Mouse (Mus musculus) midbrain, embryonic 13.5 days (tissue): ENCODE results near the gene Vmn1r44. TPM values are rescaled to one million over a fixed set of nuclear protein-coding genes. Genes with fewer than 3 reads are reported as not detected.
"Not testable (repeated sequence)": the region's sequence is repeated elsewhere in the genome, so short reads cannot be mapped to it uniquely, and the experiment has no call there.

ENCODE experiments used
- ATAC-seq: fragments of 200-750 bp; cut with Nextera tagmentation; 2 replicates; pipeline ENCODE4 v1.8.0; 2017; ENCODE audit warnings: mild to moderate bottlenecking, moderate TSS enrichment, moderate library complexity
- H3K27ac ChIP-seq: fragments of 300-500 bp; sonication (generic); 2 replicates; pipeline ENCODE4 v1.5.1; 2015; ENCODE audit warnings: inconsistent platforms, mild to moderate bottlenecking, moderate library complexity
- H3K27me3 ChIP-seq: fragments of 300-500 bp; sonication (generic); 2 replicates; pipeline ENCODE4 v1.6.1; 2015; ENCODE audit warnings: mild to moderate bottlenecking, inconsistent platforms
- H3K36me3 ChIP-seq: fragments of 300-500 bp; sonication (generic); 2 replicates; pipeline ENCODE4 v1.6.1; 2015; ENCODE audit warnings: mild to moderate bottlenecking, inconsistent platforms
- H3K4me1 ChIP-seq: fragments of 300-500 bp; sonication (generic); replicated peaks from 2 replicates; pipeline ENCODE4 v1.6.1; 2015; ENCODE audit warnings: inconsistent platforms
- H3K4me2 ChIP-seq: fragments of 300-500 bp; sonication (generic); replicated peaks from 2 replicates; pipeline ENCODE4 v1.6.1; 2015; ENCODE audit warnings: moderate library complexity, mild to moderate bottlenecking, inconsistent platforms
- H3K4me3 ChIP-seq: fragments of 300-500 bp; sonication (generic); replicated peaks from 2 replicates; pipeline ENCODE4 v1.5.1; 2015; ENCODE audit warnings: mild to moderate bottlenecking, inconsistent platforms
- H3K9ac ChIP-seq: fragments of 300-500 bp; sonication (generic); replicated peaks from 2 replicates; pipeline ENCODE4 v1.6.1; 2015; ENCODE audit warnings: mild to moderate bottlenecking, inconsistent platforms
- H3K9me3 ChIP-seq: fragments of 300-500 bp; sonication (generic); 2 replicates; pipeline ENCODE4 v1.6.1; 2016; ENCODE audit warnings: mild to moderate bottlenecking, inconsistent platforms
- WGBS: fragments of 180-500 bp; shearing (Covaris S2); methylation state at CpG from one replicate; pipeline ENCODE4 v1.1.7; 2015; 5-methylcytosine and 5-hydroxymethylcytosine counted together
- polyA plus RNA-seq: library from polyadenylated mRNA; unstranded; fragments of >200 nt; fragmentation: Nextera tagmentation; extraction: Ambion mirVana; gene quantifications from 2 replicates; pipeline ENCODE4 v1.2.1, GENCODE M21; 2015

The Vmn1r44 gene
- not detected in 2 replicates for polyA plus RNA-seq

DNA sequence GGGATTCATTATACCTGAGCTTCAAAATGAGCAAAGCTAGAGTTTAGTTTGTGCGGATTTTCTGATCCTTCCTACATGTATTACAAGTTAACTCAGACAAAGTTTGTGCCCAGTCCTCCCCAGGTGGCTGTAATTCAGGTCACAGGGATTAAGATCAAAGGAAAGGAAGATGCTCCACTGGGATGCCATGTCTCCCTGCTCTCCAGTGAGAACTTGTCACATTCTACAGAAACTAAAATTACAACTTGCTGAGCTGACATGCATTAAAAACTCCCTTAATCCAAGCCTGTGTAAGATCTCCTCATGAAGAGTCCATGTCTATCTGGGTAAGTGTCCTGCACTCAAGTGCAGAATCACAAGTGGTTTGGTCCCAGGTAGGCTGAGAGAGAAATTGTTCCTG, at the start of gene Vmn1r44:
Gene Vmn1r44 (plus strand): TSS at position 301 of the 400 bp plus-strand sequence.
- 76% methylated on average over 1 of the region's 1 CpGs for WGBS
- Histone ChIP-seq H3K4me1 (no peaks in the 10 kb centered on the region), H3K27me3 (no peaks in the 10 kb centered on the region), H3K36me3 (no peaks in the 10 kb centered on the region), H3K9ac (no peak within 1 kb of the TSS), H3K9me3 (no peaks in the 10 kb centered on the region), H3K4me3 (no peak within 1 kb of the TSS), H3K4me2 (no peak within 1 kb of the TSS), H3K27ac (no peak within 1 kb of the TSS)
- ATAC-seq, result no peak

DNA sequence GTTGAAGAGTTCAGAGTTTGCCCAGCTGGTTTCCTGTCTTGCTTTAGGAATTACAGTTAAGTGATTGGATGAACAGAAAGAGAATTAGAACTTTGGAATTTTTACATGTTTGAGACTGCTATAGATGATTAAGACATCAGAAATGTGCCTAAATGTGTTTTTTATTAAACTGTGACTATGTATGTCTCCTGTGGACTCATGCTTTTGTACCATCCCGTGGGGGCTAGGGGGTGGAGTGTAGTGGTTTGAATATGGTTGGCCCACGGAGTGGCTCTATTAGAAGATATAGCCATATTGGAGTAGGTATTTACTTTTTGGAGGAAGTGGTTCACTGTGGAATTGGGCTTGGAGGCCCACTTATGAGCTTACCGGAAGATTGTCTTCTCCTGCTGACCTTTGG, 25.9 kb upstream of the Vmn1r44 start:
- 80% methylated on average over 3 of the region's 3 CpGs for WGBS
- ATAC-seq, result no peak
- Histone ChIP-seq H3K27ac (no peak overlapping the region), H3K9ac (no peak overlapping the region), H3K4me1 (no peaks in the 10 kb centered on the region), H3K4me3 (no peak overlapping the region), H3K36me3 (no peaks in the 10 kb centered on the region), H3K27me3 (no peaks in the 10 kb centered on the region), H3K4me2 (no peak overlapping the region), H3K9me3 (0 out of 2 replicates have a peak, but pooled peaks cover 10% of the 10 kb centered on the region)

DNA sequence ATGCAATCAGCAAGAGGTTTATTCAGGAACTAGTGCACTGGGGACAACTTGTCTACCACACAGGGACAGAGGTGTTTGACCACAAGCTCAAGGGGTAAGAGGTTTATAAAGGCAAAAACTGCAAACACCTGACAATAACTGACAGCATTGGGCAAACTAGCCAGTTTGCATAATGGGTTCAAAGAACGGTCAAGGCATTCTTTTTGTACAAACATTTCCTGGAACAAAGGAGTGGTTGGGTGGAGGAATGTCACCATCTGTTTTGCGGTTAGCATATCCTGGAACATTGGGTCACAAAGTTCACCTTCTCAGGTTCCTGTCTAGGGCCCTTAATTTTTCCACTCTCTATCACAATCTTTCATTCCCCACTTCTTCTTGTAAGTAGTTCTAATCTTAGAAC, 23.6 kb upstream of the Vmn1r44 start:
- no peak for ATAC-seq
- Histone ChIP-seq H3K27ac (no peak overlapping the region), H3K36me3 (no peaks in the 10 kb centered on the region), H3K4me1 (no peaks in the 10 kb centered on the region), H3K4me2 (no peak overlapping the region), H3K4me3 (no peak overlapping the region), H3K9ac (no peak overlapping the region), H3K9me3 (peaks cover 23% of the 10 kb centered on the region; the same call in 1 of the 2 replicates), H3K27me3 (no peaks in the 10 kb centered on the region)
- WGBS, result 84% methylated on average over 2 of the region's 2 CpGs

DNA sequence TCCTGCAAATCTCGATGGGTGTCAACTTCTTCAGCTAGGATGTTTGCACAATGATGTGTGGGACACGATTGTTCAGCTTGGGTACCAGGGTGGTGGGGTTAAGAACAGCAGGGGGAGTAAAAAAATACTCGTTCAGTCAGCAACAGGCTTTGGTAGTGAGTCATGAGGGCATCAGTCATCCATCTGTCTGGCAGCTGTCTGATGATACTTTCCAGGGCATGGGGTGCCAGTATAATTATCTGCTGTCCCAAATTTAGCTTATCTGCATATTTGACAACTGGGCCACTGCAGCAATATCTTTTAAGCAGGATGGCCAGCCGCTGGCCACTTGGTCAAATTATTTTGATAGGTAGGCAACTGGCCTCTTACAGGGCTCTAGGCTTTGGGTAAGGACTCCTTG, 19.7 kb upstream of the Vmn1r44 start:
- no peak overlapping the region for H3K4me2 ChIP-seq
- H3K27me3 ChIP-seq, result no peaks in the 10 kb centered on the region
- 72% methylated on average over 4 of the region's 4 CpGs for WGBS
- H3K4me1 ChIP-seq, result no peaks in the 10 kb centered on the region
- no peak for ATAC-seq
- H3K9ac ChIP-seq, result no peak overlapping the region
- H3K36me3 ChIP-seq, result no peaks in the 10 kb centered on the region
- H3K9me3 ChIP-seq, result peaks cover 35% of the 10 kb centered on the region; the same call in 1 of the 2 replicates
- no peak overlapping the region for H3K27ac ChIP-seq
- no peak overlapping the region for H3K4me3 ChIP-seq

DNA sequence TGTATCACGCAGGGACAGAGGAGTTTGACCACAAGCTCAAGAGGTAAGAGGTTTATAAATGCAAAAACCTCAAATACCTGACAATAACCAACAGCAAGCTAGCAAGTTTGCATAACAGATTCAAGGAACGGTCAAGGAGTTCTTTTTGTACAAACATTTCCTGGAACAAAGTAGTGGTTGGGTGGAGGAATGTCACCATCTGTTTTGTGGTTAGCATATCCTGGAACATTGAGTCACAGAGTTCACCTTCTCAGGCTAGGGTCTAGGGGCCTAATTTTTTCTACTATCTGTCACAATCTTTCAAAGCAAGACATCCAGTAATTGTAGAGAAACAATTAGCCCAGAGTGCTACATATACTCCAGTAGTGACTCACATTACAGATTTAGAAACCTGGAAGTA, 16.2 kb upstream of the Vmn1r44 start:
- Histone ChIP-seq H3K4me2 (no peak overlapping the region), H3K27me3 (no peaks in the 10 kb centered on the region), H3K9me3 (peaks cover 26% of the 10 kb centered on the region; the same call in 1 of the 2 replicates), H3K4me3 (no peak overlapping the region), H3K36me3 (no peaks in the 10 kb centered on the region), H3K27ac (no peak overlapping the region), H3K9ac (no peak overlapping the region), H3K4me1 (no peaks in the 10 kb centered on the region)
- 94% methylated on average over 2 of the region's 2 CpGs for WGBS
- ATAC-seq, result no peak

DNA sequence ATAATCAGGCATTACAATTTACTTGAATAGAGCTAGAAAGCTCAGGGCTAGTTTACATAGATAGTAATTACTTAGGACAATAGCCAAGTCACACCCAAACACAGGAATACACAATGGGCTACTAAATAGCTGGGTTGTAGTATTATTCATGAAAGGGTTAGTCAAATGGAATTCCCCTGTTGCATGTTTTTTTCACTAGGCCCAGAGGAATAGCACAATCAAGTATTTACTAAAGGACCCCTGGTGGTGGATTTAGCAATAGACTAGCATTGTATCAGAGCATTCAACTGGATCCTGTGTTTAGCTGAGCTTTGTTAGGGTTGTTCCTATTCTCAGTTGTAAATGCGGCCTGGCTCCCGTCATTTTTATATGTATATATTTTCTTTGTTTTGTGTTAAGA, 15.5 kb upstream of the Vmn1r44 start:
- no peak overlapping the region for H3K27ac ChIP-seq
- no peaks in the 10 kb centered on the region for H3K36me3 ChIP-seq
- no peaks in the 10 kb centered on the region for H3K4me1 ChIP-seq
- H3K27me3 ChIP-seq, result no peaks in the 10 kb centered on the region
- WGBS, result 69% methylated on average over 2 of the region's 2 CpGs
- no peak overlapping the region for H3K4me2 ChIP-seq
- H3K9ac ChIP-seq, result no peak overlapping the region
- no peak overlapping the region for H3K4me3 ChIP-seq
- peaks cover 22% of the 10 kb centered on the region; the same call in 1 of the 2 replicates for H3K9me3 ChIP-seq
- ATAC-seq, result no peak

DNA sequence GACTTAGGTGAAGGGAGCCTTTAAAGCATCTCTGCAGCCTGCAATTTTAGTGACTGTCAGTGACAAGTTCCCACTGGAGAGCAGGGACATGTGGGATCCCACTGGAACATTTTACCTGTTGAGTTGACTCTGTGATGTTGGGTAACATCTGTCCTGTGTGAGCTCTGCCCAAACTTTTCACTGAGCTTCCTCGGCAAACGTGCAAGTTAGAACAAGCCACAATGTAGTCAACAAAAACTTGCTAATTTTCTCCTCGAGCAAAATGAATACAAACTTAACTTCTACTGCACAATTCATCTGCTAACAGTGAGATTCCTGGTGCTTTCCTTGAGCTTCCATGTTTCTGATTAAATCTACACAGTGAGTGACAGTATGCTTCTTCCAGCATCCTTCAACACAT, 7.1 kb upstream of the Vmn1r44 start, which contains the start of the genes Vmn1r42 and Vmn1r43:
Gene Vmn1r42 (minus strand): TSS at position 101 of the 400 bp plus-strand sequence.
Gene Vmn1r43 (minus strand): TSS at position 101 of the 400 bp plus-strand sequence.
- H3K27me3 ChIP-seq, H3K9ac ChIP-seq, ATAC-seq, H3K4me2 ChIP-seq, H3K27ac ChIP-seq, H3K4me1 ChIP-seq, H3K36me3 ChIP-seq, H3K4me3 ChIP-seq, H3K9me3 ChIP-seq: not testable (repeated sequence)
- WGBS, result 84% methylated on average over 3 of the region's 3 CpGs

DNA sequence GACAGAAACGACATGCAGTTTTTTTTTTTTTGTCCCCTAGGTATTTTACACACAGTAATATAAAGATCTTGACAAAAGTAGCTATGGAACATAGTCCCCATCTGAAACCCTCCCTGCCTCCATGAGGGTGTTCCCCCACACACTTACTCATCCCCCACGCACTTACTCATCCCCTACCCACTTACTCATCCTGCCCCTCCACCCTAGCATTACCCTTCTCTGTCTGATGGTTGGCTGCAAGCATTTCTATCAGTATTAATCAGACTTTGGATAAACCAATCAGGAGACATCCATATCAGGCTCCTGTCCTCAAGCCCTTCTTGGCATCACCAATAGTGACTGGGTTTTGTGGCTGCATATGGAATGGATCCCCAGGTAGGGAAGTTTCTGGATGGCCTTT, 6.5 kb upstream of the Vmn1r44 start:
- 83% methylated on average over 2 of the region's 2 CpGs for WGBS
- Histone ChIP-seq H3K4me2 (no peak overlapping the region), H3K9ac (no peak overlapping the region), H3K27ac (no peak overlapping the region), H3K9me3 (no peaks in the 10 kb centered on the region), H3K4me1 (no peaks in the 10 kb centered on the region), H3K4me3 (no peak overlapping the region), H3K36me3 (no peaks in the 10 kb centered on the region), H3K27me3 (no peaks in the 10 kb centered on the region)
- ATAC-seq, result no peak

DNA sequence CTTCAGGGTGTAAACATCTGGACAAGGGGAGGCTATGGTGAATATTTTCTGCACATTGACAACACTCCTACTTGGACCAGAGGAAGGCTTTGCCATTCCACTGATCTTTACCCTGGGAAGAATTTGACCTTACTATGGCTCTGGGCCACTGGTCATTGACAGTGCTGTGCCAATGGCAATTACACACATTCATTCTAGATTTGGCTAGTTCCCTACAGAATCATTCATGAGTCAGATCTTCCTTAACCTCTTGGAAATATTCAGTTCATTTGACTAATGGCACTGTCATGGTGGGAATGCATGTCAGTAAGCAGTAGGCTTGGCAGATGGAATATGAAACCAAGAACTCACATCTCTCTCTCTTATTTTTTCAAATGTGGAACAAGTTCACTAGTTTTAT, 2.6 kb upstream of the Vmn1r44 start:
- no peak for ATAC-seq
- no peak overlapping the region for H3K4me3 ChIP-seq

DNA sequence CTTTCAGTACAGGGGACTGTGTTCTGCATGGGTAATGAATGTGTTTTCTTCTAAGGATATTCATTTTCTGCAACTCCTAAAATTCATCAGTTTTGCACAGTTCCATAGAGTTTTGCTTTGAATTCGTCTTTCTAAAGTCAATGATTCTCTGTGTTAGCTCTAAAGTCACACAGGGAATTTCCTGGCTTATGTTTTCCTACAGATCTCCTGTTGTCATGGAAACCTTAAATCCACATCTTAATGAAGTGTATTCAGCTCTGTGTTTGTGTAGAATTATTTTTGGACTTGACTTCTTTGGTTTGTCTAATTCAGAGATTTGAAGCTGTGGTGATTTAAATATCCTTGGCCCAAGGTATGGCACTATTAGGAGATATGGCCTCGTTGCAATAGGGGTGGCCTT, 352 bp downstream of the Vmn1r44 start:
- ATAC-seq, result no peak
- Histone ChIP-seq H3K4me3 (no peak overlapping the region), H3K4me2 (no peak overlapping the region), H3K9ac (no peak overlapping the region), H3K4me1 (no peaks in the 10 kb centered on the region), H3K36me3 (no peaks in the 10 kb centered on the region), H3K27me3 (no peaks in the 10 kb centered on the region), H3K27ac (no peak overlapping the region), H3K9me3 (no peaks in the 10 kb centered on the region)
- WGBS, result 49% methylated on average over 2 of the region's 2 CpGs

More for the DNA sequence above, 2.6 kb upstream of the Vmn1r44 start:
- Histone ChIP-seq H3K36me3 (no peaks in the 10 kb centered on the region), H3K27me3 (no peaks in the 10 kb centered on the region), H3K4me1 (no peaks in the 10 kb centered on the region), H3K9me3 (no peaks in the 10 kb centered on the region), H3K4me2 (no peak overlapping the region), H3K9ac (no peak overlapping the region), H3K27ac (no peak overlapping the region)

DNA sequence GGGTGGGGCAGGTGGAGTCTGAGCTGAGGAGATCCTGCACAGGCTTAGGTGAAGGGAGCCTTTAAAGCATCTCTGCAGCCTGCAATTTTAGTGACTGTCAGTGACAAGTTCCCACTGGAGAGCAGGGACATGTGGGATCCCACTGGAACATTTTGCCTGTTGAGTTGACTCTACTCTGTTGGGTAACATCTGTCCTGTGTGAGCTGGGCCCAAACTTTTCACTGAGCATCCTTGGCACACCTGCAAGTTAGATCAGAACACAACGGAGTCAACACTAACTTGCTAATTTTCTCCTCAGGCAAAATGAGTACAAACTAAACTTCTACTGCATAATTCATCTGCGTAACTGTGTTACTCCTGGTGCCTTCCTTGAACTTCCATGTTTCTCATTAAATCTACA, 57.0 kb downstream of the Vmn1r44 start, which contains the start of gene Vmn1r45:
Gene Vmn1r45 (minus strand): TSS at position 101 of the 400 bp plus-strand sequence.
- H3K36me3 ChIP-seq, H3K4me3 ChIP-seq, H3K4me1 ChIP-seq, H3K4me2 ChIP-seq, ATAC-seq, H3K27ac ChIP-seq, H3K27me3 ChIP-seq, H3K9me3 ChIP-seq, H3K9ac ChIP-seq: not testable (repeated sequence)
- WGBS, result 91% methylated on average over 2 of the region's 2 CpGs

DNA sequence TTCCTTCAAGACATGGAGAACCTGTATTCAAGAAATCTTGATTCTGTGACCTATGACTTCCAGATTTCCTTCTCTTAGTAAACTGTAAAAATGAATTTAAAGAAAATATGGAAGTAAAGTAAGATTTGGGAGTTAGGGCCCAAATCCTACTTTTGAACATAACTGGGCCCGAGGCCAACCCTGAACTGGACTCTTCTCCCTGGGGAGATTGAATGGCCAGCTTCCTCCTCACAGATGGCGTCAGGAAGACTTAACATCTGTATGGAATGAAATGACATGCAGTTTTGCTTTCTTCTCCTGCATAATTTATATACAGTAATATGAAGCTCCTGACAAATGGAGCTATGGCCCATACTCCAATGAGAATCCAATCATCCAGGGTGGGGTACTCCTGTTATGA, 57.5 kb downstream of the Vmn1r44 start:
- no peak for ATAC-seq
- no peaks in the 10 kb centered on the region for H3K4me1 ChIP-seq
- no peak overlapping the region for H3K9ac ChIP-seq
- H3K27me3 ChIP-seq, result no peaks in the 10 kb centered on the region
- H3K9me3 ChIP-seq, result 0 out of 2 replicates have a peak, but pooled peaks cover 5% of the 10 kb centered on the region
- 89% methylated on average over 2 of the region's 2 CpGs for WGBS
- H3K36me3 ChIP-seq, result no peaks in the 10 kb centered on the region
- no peak overlapping the region for H3K4me3 ChIP-seq
- no peak overlapping the region for H3K4me2 ChIP-seq
- no peak overlapping the region for H3K27ac ChIP-seq
